Mouse (Mus musculus) hindbrain, embryonic 16.5 days (tissue): ENCODE results near the gene Bicra. TPM values are rescaled to one million over a fixed set of nuclear protein-coding genes. Genes with fewer than 3 reads are reported as not detected.

Source experiments
- ATAC-seq: fragments of 200-750 bp; cut with Nextera tagmentation; 2 replicates; pipeline ENCODE4 v1.8.0; 2017; ENCODE audit warnings: moderate TSS enrichment, moderate library complexity
- H3K27ac ChIP-seq: fragments of 300-500 bp; sonication (generic); 2 replicates; pipeline ENCODE4 v1.5.1; 2014; ENCODE audit warnings: low read depth, mild to moderate bottlenecking, control low read depth, low read length, moderate library complexity
- H3K27me3 ChIP-seq: fragments of 300-500 bp; sonication (generic); replicated peaks from 2 replicates; pipeline ENCODE4 v1.6.1; 2014; ENCODE audit warnings: low read length; ENCODE audit not compliant: control insufficient read depth, insufficient read depth
- H3K36me3 ChIP-seq: fragments of 300-500 bp; sonication (generic); 2 replicates; pipeline ENCODE4 v1.6.1; 2014; ENCODE audit warnings: mild to moderate bottlenecking, low read length, moderate library complexity, mixed read lengths; ENCODE audit not compliant: control insufficient read depth, insufficient read depth
- H3K4me1 ChIP-seq: fragments of 300-500 bp; sonication (generic); 2 replicates; pipeline ENCODE4 v1.6.1; 2014; ENCODE audit warnings: low read depth, low read length; ENCODE audit not compliant: control insufficient read depth, insufficient read depth
- H3K4me2 ChIP-seq: fragments of 300-500 bp; sonication (generic); 2 replicates; pipeline ENCODE4 v1.6.1; 2014; ENCODE audit warnings: mild to moderate bottlenecking, low read length, control low read depth, moderate library complexity
- H3K4me3 ChIP-seq: fragments of 300-500 bp; sonication (generic); 2 replicates; pipeline ENCODE4 v1.5.1; 2014; ENCODE audit warnings: mild to moderate bottlenecking, low read length, control low read depth, moderate library complexity
- H3K9ac ChIP-seq: fragments of 300-500 bp; sonication (generic); 2 replicates; pipeline ENCODE4 v1.6.1; 2014; ENCODE audit warnings: low read depth, mild to moderate bottlenecking, control low read depth, low read length, moderate library complexity
- H3K9me3 ChIP-seq: fragments of 300-500 bp; sonication (generic); 2 replicates; pipeline ENCODE4 v1.6.1; 2014; ENCODE audit warnings: mild to moderate bottlenecking, low read length, moderate library complexity; ENCODE audit not compliant: control insufficient read depth
- WGBS: fragments of 180-500 bp; shearing (Covaris S2); extraction: QIAGEN DNeasy Blood & Tissue Kit; methylation state at CpG from one replicate; pipeline ENCODE4 v1.1.7; 2014; 5-methylcytosine and 5-hydroxymethylcytosine counted together
- polyA plus RNA-seq: library from polyadenylated mRNA; unstranded; fragments of >200 nt; fragmentation: Nextera tagmentation; extraction: Ambion mirVana; gene quantifications from 2 replicates; pipeline ENCODE4 v1.2.1, GENCODE M21; 2015

Bicra gene
- polyA plus RNA-seq, 1 experiment from 2014 or later, result 5.0 TPM

GRCm38 (mm10) chr7:16062099-16062420 is 14.3 kb upstream of the Bicra start:
- no peak for ATAC-seq
- Histone ChIP-seq H3K9ac (no peak overlapping the region), H3K27ac (no peak overlapping the region), H3K4me1 (no peaks in the 10 kb centered on the region), H3K4me3 (no peak overlapping the region; the same call in 1 of the 2 replicates), H3K27me3 (peaks cover 7% of the 10 kb centered on the region), H3K4me2 (peak overlapping the region; percentile 52), H3K9me3 (peaks cover 10% of the 10 kb centered on the region), H3K36me3 (no peaks in the 10 kb centered on the region)
- 76% methylated on average over 15 of the region's 15 CpGs for whole genome bisulfite sequencing

DNA sequence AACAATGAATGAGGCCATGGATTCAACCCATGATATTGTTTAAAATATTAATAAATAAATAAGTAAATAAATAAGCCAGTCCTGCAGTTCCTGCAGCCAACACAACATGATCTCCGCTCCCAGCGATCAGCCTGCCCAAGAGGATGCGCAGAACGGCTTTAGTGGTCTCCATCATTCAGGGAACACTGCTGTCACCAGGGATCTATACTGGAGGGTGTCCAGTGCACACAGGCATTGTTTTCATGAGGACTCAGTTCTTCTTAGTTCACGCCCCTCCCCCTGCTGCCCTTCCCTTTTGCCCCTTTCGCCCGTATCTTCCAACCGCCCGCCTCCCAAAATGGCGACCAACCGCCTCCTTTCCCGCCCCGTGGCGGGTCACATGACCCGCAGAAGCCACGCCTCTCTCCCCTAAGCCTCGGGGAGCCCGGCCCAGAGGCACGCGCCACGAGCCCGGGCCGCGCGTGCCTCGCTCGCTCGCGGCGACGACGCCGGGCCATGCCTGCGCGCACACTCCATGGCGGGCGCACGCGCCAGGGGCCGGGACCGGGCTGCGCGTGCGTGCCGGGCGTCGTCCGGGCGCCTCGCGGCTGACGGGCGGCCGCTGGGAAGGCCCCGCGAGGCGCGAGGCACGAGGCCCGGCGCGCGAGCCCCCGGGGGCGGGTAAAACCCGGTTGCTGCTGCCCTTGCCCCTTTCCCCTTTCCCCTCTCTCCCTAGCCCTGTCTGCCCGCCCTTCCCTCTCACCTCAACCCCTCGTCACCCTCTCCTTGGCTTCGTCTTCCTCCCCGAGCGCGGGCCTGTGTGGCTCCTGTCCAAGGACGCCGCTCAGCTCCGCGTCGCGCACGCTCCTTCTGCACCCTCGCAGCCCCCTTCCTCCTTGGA is 13.7 kb upstream of the Bicra start, which contains the start of gene Zfp541:
TSS of gene Zfp541 (plus strand) at position 596 of the 880 bp plus-strand sequence.
- peak within 1 kb of the TSS; percentile 30 for H3K4me3 ChIP-seq
- peaks cover 10% of the 10 kb centered on the region for H3K9me3 ChIP-seq
- H3K9ac ChIP-seq, result peak within 1 kb of the TSS; percentile 36; the same call in 1 of the 2 replicates
- no peaks in the 10 kb centered on the region for H3K4me1 ChIP-seq
- no peak within 1 kb of the TSS for H3K27ac ChIP-seq
- peak within 1 kb of the TSS; percentile 52 for H3K4me2 ChIP-seq
- peaks cover 7% of the 10 kb centered on the region; the same call in 1 of the 2 replicates for H3K27me3 ChIP-seq
- 48% methylated on average over 78 of the region's 80 CpGs for WGBS
- peak; percentile 85 for ATAC-seq
- H3K36me3 ChIP-seq, result no peaks in the 10 kb centered on the region

DNA sequence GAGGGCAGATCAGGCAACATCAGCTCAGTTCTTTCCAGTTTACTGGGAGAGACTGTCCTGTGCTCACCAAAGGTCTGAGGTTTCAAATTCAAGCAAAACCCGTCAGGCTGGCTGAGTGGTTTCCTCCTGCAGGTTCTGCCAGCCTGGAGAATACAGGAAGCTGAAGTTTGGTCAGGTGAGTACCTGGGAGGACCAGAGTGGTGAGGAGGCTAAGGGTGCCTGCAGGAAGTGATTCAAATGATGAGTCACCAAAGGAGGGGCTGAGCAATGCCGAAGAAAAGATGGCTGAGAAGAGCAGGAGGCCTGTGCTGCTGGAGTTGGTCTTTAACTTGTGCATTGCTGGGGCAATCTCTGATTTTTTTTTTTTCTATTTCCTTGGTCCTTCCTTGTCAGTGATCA is 9.4 kb upstream of the Bicra start:
- ATAC-seq, result no peak
- no peaks in the 10 kb centered on the region for H3K36me3 ChIP-seq
- no peak overlapping the region for H3K4me3 ChIP-seq
- H3K9ac ChIP-seq, result no peak overlapping the region
- H3K4me2 ChIP-seq, result no peak overlapping the region
- H3K27me3 ChIP-seq, result peaks cover 7% of the 10 kb centered on the region; the same call in 1 of the 2 replicates
- peaks cover 2% of the 10 kb centered on the region for H3K4me1 ChIP-seq
- WGBS, result 73% methylated on average over 2 of the region's 2 CpGs
- H3K27ac ChIP-seq, result no peak overlapping the region
- peaks cover 10% of the 10 kb centered on the region for H3K9me3 ChIP-seq

GRCm38 (mm10) chr7:16056459-16057135 is 8.9 kb upstream of the Bicra start:
- no peak overlapping the region for H3K27ac ChIP-seq
- H3K4me2 ChIP-seq, result no peak overlapping the region
- peaks cover 7% of the 10 kb centered on the region; the same call in 1 of the 2 replicates for H3K27me3 ChIP-seq
- H3K9ac ChIP-seq, result no peak overlapping the region
- ATAC-seq, result no peak
- WGBS, result 33% methylated on average over 5 of the region's 5 CpGs
- H3K4me1 ChIP-seq, result peaks cover 4% of the 10 kb centered on the region
- H3K9me3 ChIP-seq, result peaks cover 5% of the 10 kb centered on the region
- no peaks in the 10 kb centered on the region for H3K36me3 ChIP-seq
- no peak overlapping the region for H3K4me3 ChIP-seq

DNA sequence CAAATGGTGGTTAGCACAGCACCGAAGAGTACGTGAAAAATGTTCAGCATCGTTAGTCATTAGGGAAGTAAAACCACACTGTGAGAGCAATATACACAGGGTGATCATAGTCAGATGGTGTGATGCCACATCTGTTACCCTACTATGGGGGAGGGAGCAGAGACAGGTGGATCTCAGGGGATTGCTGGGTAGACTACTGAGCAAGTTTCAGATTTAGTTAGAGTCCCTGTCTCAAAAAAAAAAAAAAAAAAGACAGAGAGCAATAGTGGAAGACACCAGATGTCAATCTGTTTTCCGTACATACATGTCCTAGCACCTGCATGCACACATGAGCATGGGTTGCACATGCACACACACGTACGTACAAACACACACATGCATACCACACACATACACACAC is 7.9 kb upstream of the Bicra start:
- Histone ChIP-seq H3K4me1 (peaks cover 4% of the 10 kb centered on the region), H3K27me3 (peaks cover 4% of the 10 kb centered on the region; the same call in 1 of the 2 replicates), H3K9me3 (no peaks in the 10 kb centered on the region), H3K27ac (no peak overlapping the region), H3K4me3 (no peak overlapping the region), H3K36me3 (no peaks in the 10 kb centered on the region), H3K4me2 (no peak overlapping the region), H3K9ac (no peak overlapping the region)
- 89% methylated on average over 6 of the region's 6 CpGs for WGBS
- ATAC-seq, result no peak

GRCm38 (mm10) chr7:16054966-16055365 is 7.2 kb upstream of the Bicra start:
- Histone ChIP-seq H3K9ac (no peak overlapping the region), H3K4me1 (peaks cover 10% of the 10 kb centered on the region), H3K27ac (no peak overlapping the region), H3K27me3 (no peaks in the 10 kb centered on the region; the same call in 1 of the 2 replicates), H3K36me3 (no peaks in the 10 kb centered on the region), H3K4me3 (no peak overlapping the region), H3K4me2 (no peak overlapping the region), H3K9me3 (no peaks in the 10 kb centered on the region)
- WGBS, result 64% methylated on average over 4 of the region's 4 CpGs
- ATAC-seq, result no peak

- no peaks in the 10 kb centered on the region for H3K27me3 ChIP-seq
- H3K36me3 ChIP-seq, result no peaks in the 10 kb centered on the region
- peak overlapping the region; percentile 52 for H3K4me3 ChIP-seq
- WGBS, result 13% methylated on average over 6 of the region's 6 CpGs
- H3K4me2 ChIP-seq, result peak overlapping the region; percentile 81
- H3K4me1 ChIP-seq, result peaks cover 18% of the 10 kb centered on the region
- H3K9me3 ChIP-seq, result no peaks in the 10 kb centered on the region
- no peak for ATAC-seq
- 0 out of 2 replicates have a peak overlapping the region, but pooled peaks have one; percentile 36 for H3K9ac ChIP-seq
- no peak overlapping the region for H3K27ac ChIP-seq
These were observed 5.4 kb upstream of the Bicra start for GRCm38 (mm10) chr7:16053105-16053504.

- no peaks in the 10 kb centered on the region for H3K9me3 ChIP-seq
- 0% methylated on average over 24 of the region's 24 CpGs for WGBS
- H3K27me3 ChIP-seq, result no peaks in the 10 kb centered on the region
- H3K27ac ChIP-seq, result peak overlapping the region; percentile 75
- H3K4me2 ChIP-seq, result peak overlapping the region; percentile 81
- peak; percentile 90 for ATAC-seq
- peak overlapping the region; percentile 52 for H3K4me3 ChIP-seq
- peak overlapping the region; percentile 58 for H3K9ac ChIP-seq
- peaks cover 18% of the 10 kb centered on the region for H3K4me1 ChIP-seq
- no peaks in the 10 kb centered on the region for H3K36me3 ChIP-seq
These were observed 5.0 kb upstream of the Bicra start for GRCm38 (mm10) chr7:16052684-16053083.
